Mouse (Mus musculus) liver, embryonic 13.5 days (tissue): ENCODE data around the gene Lin28b. TPM values are rescaled to one million over a fixed set of nuclear protein-coding genes. Genes with fewer than 3 reads are reported as not detected.

Experiments
- ATAC-seq: fragments of 200-750 bp; cut with Nextera tagmentation; 2 replicates; pipeline ENCODE4 v1.8.0; 2017; ENCODE audit warnings: low read depth, mild to moderate bottlenecking, moderate number of reproducible peaks, moderate library complexity
- DNase-seq: peaks from one replicate; pipeline ENCODE4 v3.0.0; 2022
- H3K27ac ChIP-seq: fragments of 300-500 bp; sonication (generic); 2 replicates; pipeline ENCODE4 v1.5.1; 2015; ENCODE audit warnings: moderate library complexity, mild to moderate bottlenecking, inconsistent platforms
- H3K27me3 ChIP-seq: fragments of 300-500 bp; sonication (generic); 2 replicates; pipeline ENCODE4 v1.6.1; 2015; ENCODE audit warnings: mild to moderate bottlenecking, inconsistent platforms
- H3K36me3 ChIP-seq: fragments of 300-500 bp; sonication (generic); 2 replicates; pipeline ENCODE4 v1.6.1; 2015; ENCODE audit warnings: mild to moderate bottlenecking, inconsistent platforms
- H3K4me1 ChIP-seq: fragments of 300-500 bp; sonication (generic); replicated peaks from 2 replicates; pipeline ENCODE4 v1.6.1; 2015; ENCODE audit warnings: inconsistent platforms
- H3K4me2 ChIP-seq: fragments of 300-500 bp; sonication (generic); 2 replicates; pipeline ENCODE4 v1.6.1; 2015; ENCODE audit warnings: inconsistent platforms, mild to moderate bottlenecking, moderate library complexity
- H3K4me3 ChIP-seq: fragments of 300-500 bp; sonication (generic); replicated peaks from 2 replicates; pipeline ENCODE4 v1.5.1; 2015; ENCODE audit warnings: mild to moderate bottlenecking, inconsistent platforms
- H3K9ac ChIP-seq: fragments of 300-500 bp; sonication (generic); 2 replicates; pipeline ENCODE4 v1.6.1; 2015; ENCODE audit warnings: mild to moderate bottlenecking, inconsistent platforms
- H3K9me3 ChIP-seq: fragments of 300-500 bp; sonication (generic); replicated peaks from 2 replicates; pipeline ENCODE4 v1.6.1; 2016; ENCODE audit warnings: inconsistent platforms
- WGBS: fragments of 180-500 bp; shearing (Covaris S2); methylation state at CpG from one replicate; pipeline ENCODE4 v1.1.7; 2015; ENCODE audit not compliant: insufficient replicate concordance; 5-methylcytosine and 5-hydroxymethylcytosine counted together
- polyA plus RNA-seq: library from polyadenylated mRNA; unstranded; fragments of >200 nt; fragmentation: Nextera tagmentation; extraction: Ambion mirVana; gene quantifications from 2 replicates; pipeline ENCODE4 v1.2.1, GENCODE M21; 2015

The Lin28b gene
- 11.2 and 14.1 TPM in 2 replicates for polyA plus RNA-seq

DNA sequence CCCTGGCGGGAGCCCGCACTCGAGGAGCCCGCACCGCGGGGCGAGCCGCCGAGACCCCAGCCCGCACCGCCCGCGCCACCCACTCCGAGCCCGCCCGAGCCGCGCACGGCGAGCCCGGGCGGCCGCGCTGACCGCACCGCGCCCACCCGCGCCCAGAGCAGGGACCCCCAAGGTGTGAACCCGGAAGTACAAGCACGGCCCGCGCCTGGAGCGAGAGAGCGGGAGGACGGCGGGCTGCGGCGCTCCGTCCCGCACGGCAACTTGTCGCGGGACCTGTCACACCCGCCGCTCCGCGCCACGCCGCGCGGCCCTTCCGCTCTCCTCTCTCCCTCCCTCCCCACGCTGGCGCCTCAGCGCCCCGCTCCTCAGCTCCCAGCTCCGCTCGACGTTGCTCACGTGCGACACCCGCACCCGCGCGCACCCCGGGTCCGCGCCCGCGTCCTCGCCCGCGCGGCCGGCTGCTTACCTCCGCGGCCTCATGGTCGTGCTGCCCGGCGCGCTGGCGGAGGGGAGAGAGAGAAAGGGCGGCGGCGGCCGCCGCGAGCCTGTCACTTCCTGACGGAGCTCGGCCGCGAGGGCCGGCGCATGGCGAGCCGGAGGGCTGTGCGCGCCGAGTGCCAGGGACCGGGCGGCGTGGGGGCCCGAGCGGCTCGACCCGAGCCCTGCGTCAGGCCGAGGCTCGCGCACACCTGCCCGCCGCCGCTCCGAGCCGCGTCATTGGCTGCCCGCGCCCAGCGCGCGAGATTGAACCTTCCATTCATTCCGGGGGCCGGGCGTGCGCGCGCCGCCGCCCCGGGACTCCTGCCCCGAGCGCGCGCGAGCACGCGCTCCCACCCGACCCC, at the start of gene Lin28b:
Gene Lin28b (minus strand): TSS at position 635 of the 842 bp plus-strand sequence.
- Histone ChIP-seq H3K9me3 (no peaks in the 10 kb centered on the region), H3K4me3 (peak within 1 kb of the TSS; percentile 74), H3K27ac (peak within 1 kb of the TSS; percentile 66), H3K9ac (peak within 1 kb of the TSS; percentile 86), H3K36me3 (no peaks in the 10 kb centered on the region), H3K4me1 (peaks cover 8% of the 10 kb centered on the region), H3K4me2 (peak within 1 kb of the TSS; percentile 97), H3K27me3 (peaks cover 29% of the 10 kb centered on the region)
- under 1% methylated on average over 115 of the region's 139 CpGs for WGBS
- peak; percentile 57 for DNase-seq
- ATAC-seq = peak; percentile 89

DNA sequence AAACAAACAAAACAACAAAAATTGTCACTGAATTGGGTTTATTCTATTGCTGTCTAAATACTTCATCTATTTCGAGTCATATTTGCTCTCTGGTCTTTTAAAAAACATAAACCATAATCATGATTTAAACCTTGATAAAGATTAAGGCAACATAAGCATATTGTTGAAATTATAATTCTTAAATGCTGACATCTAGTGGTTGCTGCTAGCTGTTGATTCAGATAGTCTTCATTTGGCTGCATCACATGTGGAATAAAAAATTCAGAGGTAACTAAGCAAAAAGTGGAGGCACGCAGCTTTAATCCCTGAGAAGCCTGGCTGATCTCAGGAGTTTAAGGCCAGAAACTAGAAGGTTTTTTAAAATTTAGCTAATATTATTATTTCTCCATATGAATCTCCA, 25.6 kb upstream of the Lin28b start:
- no peak for ATAC-seq
- 45% methylated on average over 2 of the region's 2 CpGs for WGBS
- no peak overlapping the region for H3K4me3 ChIP-seq
- no peaks in the 10 kb centered on the region for H3K4me1 ChIP-seq
- no peaks in the 10 kb centered on the region for H3K9me3 ChIP-seq
- H3K27ac ChIP-seq = no peak overlapping the region
- H3K36me3 ChIP-seq = no peaks in the 10 kb centered on the region
- DNase-seq = no peak
- H3K9ac ChIP-seq = no peak overlapping the region
- H3K27me3 ChIP-seq = no peaks in the 10 kb centered on the region
- H3K4me2 ChIP-seq = no peak overlapping the region

DNA sequence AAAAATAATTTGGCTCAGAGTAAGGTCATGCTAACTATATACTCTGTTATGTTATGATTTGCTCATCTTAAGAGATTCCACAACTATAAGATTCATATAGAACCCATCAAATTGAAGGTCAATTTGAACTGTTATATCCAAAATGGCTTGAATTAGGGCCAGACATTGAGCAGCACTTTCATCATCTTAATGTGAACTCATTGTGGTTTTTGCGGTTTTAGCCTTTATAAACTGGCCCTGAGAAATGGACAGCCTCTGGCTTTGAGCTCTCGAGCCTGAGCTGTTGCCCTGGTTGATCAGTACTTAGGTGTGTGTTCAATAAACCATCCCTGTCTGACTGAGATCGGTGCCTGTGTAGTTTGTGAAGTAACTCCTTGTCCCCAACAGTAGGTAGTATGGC, 24.5 kb upstream of the Lin28b start:
- no peaks in the 10 kb centered on the region for H3K36me3 ChIP-seq
- no peak overlapping the region for H3K9ac ChIP-seq
- H3K27me3 ChIP-seq = no peaks in the 10 kb centered on the region
- H3K4me2 ChIP-seq = no peak overlapping the region
- no peak for DNase-seq
- ATAC-seq = no peak
- H3K9me3 ChIP-seq = no peaks in the 10 kb centered on the region
- no peak overlapping the region for H3K27ac ChIP-seq
- WGBS = 55% methylated on average over 3 of the region's 3 CpGs
- no peak overlapping the region for H3K4me3 ChIP-seq
- H3K4me1 ChIP-seq = no peaks in the 10 kb centered on the region

DNA sequence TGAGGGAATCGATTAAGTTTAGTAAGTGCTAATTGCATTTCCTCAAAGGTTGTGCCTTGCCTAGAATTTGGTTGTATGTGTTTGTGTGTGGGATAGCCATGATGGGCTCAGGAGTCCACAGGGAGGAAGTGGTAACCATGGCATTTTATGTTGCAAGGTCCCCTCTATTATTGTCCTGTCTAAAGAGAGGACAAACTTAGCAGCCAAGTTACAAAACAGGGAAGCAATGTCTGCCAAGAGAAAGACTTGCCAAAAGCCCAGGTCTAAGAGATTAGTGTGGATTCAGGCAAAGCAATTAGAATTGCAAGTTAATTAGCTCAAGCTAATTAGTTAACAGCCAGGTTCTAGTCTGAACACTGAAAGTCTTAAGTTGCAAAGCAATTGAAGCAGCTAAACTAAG, 14.1 kb upstream of the Lin28b start:
- H3K9me3 ChIP-seq = no peaks in the 10 kb centered on the region
- no peak for DNase-seq
- 48% methylated on average over 1 of the region's 1 CpGs for WGBS
- H3K4me2 ChIP-seq = no peak overlapping the region
- no peak overlapping the region for H3K27ac ChIP-seq
- H3K4me3 ChIP-seq = no peak overlapping the region
- no peak overlapping the region for H3K9ac ChIP-seq
- H3K4me1 ChIP-seq = no peaks in the 10 kb centered on the region
- no peak for ATAC-seq
- no peaks in the 10 kb centered on the region for H3K36me3 ChIP-seq
- H3K27me3 ChIP-seq = no peaks in the 10 kb centered on the region

DNA sequence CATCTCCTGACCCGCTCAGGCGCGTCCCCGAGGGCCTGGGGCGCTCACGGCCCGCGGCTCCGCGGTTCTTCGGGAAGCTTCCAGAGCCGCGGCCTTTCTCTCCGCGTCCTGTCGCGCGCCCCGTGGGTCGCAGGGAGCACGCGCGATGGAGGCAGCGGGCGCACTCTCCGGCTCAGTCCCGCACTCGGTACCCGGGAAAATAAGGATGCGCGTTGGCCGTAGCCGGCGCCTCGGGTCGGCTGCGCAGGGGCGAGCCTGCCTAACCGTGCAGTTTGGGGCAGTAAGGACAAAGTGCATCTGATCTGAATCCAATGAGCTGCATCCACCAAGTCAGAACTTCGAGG, 380 bp upstream of the Lin28b start:
- ATAC-seq (peak; percentile 47), DNase-seq (no peak)
- Histone ChIP-seq H3K4me2 (peak overlapping the region; percentile 97), H3K4me1 (peaks cover 8% of the 10 kb centered on the region), H3K27ac (no peak overlapping the region), H3K27me3 (peaks cover 29% of the 10 kb centered on the region), H3K9me3 (no peaks in the 10 kb centered on the region), H3K9ac (peak overlapping the region; percentile 86), H3K36me3 (no peaks in the 10 kb centered on the region), H3K4me3 (peak overlapping the region; percentile 74)
- under 1% methylated on average over 35 of the region's 40 CpGs for WGBS

DNA sequence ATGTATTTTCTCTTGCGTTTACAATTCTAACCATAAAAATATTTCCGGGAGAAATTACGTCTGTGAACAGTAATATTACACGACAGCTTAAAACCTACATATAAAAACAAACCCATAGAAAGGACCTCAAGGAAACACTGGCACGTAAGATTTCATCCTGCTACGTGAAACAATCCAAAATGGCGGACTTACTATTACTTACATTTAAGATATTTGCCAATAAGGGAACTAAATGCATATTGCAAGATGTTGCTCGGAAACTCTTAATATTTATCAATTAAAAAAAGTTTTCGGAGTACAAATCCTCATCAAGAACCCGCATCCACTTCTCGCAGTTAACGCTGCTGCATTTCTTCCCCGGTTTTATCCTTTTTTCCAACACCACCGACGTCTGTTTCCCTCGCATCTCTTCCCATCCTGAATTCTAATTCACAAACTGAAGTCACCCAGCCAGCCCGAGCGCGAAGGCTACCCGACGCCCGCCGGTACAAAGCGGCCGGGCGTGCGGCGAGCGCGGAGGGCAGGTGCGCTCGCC, 902 bp downstream of the Lin28b start:
- H3K4me1 ChIP-seq = peaks cover 8% of the 10 kb centered on the region
- under 1% methylated on average over 32 of the region's 32 CpGs for WGBS
- H3K36me3 ChIP-seq = no peaks in the 10 kb centered on the region
- DNase-seq (no peak), ATAC-seq (peak; percentile 74)
- H3K9ac ChIP-seq = peak overlapping the region; percentile 86
- peak overlapping the region; percentile 66 for H3K27ac ChIP-seq
- peak overlapping the region; percentile 97 for H3K4me2 ChIP-seq
- H3K4me3 ChIP-seq = peak overlapping the region; percentile 74
- no peaks in the 10 kb centered on the region for H3K9me3 ChIP-seq
- peaks cover 29% of the 10 kb centered on the region for H3K27me3 ChIP-seq

DNA sequence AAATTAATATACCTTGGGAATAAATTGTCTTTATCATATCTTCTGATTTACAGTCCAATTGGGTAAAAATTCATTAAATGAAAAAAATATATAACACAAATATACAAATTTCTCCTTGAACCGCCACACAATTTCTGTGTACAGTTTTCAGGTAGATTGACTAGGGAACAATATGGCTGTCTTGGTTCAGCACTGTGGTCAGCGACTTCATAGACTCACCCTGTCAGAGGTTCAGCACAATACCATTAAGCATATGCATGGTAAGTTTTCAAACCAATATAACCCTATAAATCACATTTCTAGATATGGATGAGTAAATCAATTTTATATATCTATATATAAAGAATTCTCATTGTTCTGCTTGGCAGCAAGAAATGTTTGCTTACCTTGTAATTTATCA, 3.0 kb downstream of the Lin28b start:
- H3K4me2 ChIP-seq = no peak overlapping the region
- H3K9me3 ChIP-seq = no peaks in the 10 kb centered on the region
- no peak overlapping the region for H3K9ac ChIP-seq
- H3K27me3 ChIP-seq = peaks cover 22% of the 10 kb centered on the region
- no peak for DNase-seq
- no peak for ATAC-seq
- 49% methylated on average over 2 of the region's 2 CpGs for WGBS
- H3K27ac ChIP-seq = no peak overlapping the region
- H3K36me3 ChIP-seq = no peaks in the 10 kb centered on the region
- H3K4me3 ChIP-seq = no peak overlapping the region
- peaks cover 8% of the 10 kb centered on the region for H3K4me1 ChIP-seq

DNA sequence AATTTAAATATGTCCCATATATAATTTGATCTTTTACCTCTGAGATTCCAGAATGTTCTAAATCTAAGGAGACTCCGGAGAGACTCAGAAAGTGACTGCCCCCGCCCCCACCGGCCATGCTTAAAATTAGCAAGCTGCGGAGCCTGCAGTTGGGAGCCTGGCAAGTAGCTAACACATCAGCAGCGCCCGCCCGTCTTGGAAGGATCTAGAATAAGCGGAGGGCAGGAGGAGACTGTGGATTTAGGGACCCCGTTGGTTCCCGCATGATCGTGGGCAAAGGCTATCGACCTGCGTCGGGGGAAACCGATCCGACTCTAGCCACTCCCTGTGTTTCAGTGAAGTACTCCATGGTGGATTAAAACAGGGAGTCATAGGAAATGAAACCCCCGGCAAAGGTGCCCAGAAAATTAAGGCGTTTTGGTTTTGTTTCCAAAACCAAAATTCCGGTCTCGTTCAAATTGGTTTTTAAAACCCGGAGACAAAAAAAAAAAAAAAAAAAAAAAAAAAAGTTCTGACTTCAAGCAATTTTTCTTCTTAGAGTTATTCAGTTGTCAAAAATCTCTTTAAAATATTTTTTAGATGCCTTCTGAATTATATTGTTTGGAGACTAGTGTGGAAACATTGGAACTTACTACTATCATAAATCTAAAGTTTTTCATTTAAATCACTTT, 12.4 kb downstream of the Lin28b start:
- ATAC-seq (0 out of 2 replicates have a peak, but pooled peaks have one; percentile 32), DNase-seq (peak; percentile 32)
- H3K4me3 ChIP-seq = peak overlapping the region; percentile 59
- H3K27ac ChIP-seq = 0 out of 2 replicates have a peak overlapping the region, but pooled peaks have one; percentile 18
- H3K4me1 ChIP-seq = peaks cover 34% of the 10 kb centered on the region
- no peaks in the 10 kb centered on the region for H3K27me3 ChIP-seq
- no peaks in the 10 kb centered on the region for H3K36me3 ChIP-seq
- peak overlapping the region; percentile 67 for H3K9ac ChIP-seq
- under 1% methylated on average over 21 of the region's 21 CpGs for WGBS
- H3K4me2 ChIP-seq = peak overlapping the region; percentile 73
- H3K9me3 ChIP-seq = no peaks in the 10 kb centered on the region

DNA sequence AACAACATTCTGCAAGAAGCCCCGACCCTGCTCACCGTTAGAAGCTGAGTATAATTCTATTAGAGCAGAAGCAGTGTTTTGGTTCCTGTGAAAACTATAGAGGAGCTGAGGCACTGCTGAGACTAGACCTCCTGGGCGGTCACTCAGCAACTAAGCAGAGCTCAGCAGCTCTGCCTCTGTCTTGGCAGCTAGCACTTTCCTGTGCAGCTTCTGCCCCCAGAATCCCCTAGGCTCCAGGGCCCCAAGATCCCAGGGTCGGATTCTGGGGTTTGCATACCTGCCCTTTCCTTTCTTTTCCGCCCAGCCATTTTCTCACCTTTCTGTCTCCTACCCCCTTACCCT, 13.1 kb downstream of the Lin28b start:
- Histone ChIP-seq H3K4me1 (peaks cover 37% of the 10 kb centered on the region), H3K36me3 (no peaks in the 10 kb centered on the region), H3K9me3 (no peaks in the 10 kb centered on the region), H3K27ac (peak overlapping the region; percentile 47; the same call in 1 of the 2 replicates), H3K27me3 (no peaks in the 10 kb centered on the region), H3K9ac (peak overlapping the region; percentile 33; the same call in 1 of the 2 replicates), H3K4me3 (peak overlapping the region; percentile 59), H3K4me2 (peak overlapping the region; percentile 73)
- ATAC-seq (no peak), DNase-seq (no peak)
- WGBS = 11% methylated on average over 5 of the region's 5 CpGs

DNA sequence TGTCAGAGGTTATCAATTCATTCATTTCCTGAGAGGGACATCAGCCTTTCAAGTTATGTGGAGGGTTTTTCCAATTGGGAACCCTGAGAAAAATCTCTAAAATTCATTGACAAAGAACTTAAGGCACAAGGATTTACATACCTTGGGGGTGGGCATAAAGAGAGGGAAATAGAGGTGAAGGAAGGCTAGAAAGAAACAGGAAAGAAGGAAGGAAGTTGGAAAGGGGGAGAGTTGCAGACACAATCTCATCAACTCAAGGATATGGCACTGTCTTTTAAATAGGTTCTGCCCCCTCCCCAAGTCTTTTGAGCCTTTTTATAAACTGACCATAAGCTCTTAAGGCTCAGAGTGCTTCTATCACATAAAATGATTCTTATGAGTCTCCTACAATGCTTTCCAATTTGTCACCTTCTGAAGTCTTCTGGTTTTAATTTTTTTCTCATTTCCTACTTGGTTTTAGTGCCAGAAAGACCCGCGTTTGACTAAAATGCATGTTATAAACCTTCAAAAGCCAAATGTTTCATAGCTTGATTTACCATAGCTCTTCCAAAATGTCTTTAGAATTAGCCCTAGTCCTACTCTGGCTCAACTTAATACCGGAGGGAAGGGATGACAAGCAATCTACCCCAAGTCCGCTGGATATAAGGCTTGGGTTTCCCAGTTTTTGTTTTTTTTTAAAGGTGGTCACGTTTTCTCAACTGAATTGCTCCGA, 13.6 kb downstream of the Lin28b start:
- Histone ChIP-seq H3K9ac (peak overlapping the region; percentile 33; the same call in 1 of the 2 replicates), H3K27ac (peak overlapping the region; percentile 47; the same call in 1 of the 2 replicates), H3K27me3 (no peaks in the 10 kb centered on the region), H3K9me3 (no peaks in the 10 kb centered on the region), H3K4me3 (peak overlapping the region; percentile 59; the same call in 1 of the 2 replicates), H3K36me3 (no peaks in the 10 kb centered on the region), H3K4me2 (peak overlapping the region; percentile 73), H3K4me1 (peaks cover 41% of the 10 kb centered on the region)
- ATAC-seq = no peak
- 14% methylated on average over 6 of the region's 6 CpGs for WGBS
- no peak for DNase-seq

DNA sequence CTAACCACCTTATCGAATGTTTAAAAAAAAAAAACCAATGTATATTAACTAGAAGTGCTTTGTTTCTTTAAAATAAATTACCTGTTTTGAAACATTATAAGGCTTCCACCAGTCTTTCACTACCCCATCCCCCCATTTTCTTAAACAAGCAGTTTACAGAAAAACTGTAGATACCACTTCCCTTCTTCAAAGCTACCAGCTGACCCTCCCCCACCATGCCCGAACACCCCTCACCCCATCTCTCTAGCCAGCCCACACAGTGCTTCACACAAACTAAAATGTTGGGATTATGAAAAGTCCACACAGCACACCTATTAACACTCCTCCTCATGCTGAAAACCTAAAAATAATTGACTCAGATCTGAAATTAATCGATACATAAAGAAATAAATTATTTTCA, 14.9 kb downstream of the Lin28b start:
- no peaks in the 10 kb centered on the region for H3K27me3 ChIP-seq
- peak overlapping the region; percentile 60 for H3K4me2 ChIP-seq
- H3K36me3 ChIP-seq = no peaks in the 10 kb centered on the region
- WGBS = 14% methylated on average over 3 of the region's 3 CpGs
- peak overlapping the region; percentile 33 for H3K4me3 ChIP-seq
- peaks cover 45% of the 10 kb centered on the region for H3K4me1 ChIP-seq
- peak overlapping the region; percentile 55 for H3K27ac ChIP-seq
- ATAC-seq (no peak), DNase-seq (no peak)
- peak overlapping the region; percentile 13; the same call in 1 of the 2 replicates for H3K9ac ChIP-seq
- H3K9me3 ChIP-seq = no peaks in the 10 kb centered on the region
